Comparison of ENCODE assay signal across 9 mouse cellular contexts in the genomic region with DNA sequence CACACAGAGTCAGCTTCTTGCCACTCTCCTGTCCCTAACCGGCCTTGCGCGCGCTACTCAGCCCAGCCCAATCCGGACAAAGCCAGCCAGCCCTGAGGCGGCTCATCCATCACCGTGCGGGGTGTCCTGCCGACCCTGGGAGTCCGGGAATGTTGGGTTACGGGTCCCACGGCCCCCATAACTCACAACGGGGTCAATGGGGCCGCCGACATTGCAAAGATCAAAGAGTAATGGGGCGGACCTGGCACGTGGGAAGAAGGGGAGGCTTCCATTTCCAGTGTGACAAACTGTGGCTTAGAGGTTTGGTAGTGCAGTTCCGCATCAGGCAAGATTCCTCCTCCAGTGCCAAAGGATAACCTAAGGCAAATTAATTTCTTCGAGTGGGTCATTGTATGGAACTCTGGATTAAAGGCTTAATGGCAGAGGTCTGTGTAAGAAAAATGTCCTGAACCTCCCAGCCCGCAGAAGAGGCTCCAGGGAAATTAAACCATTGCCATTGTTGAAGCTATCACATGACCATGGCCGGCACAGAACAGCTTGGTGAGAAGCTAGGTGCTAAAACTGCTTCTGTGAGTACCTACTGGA. TPM values are rescaled to one million over a fixed set of nuclear protein-coding genes. Genes with fewer than 3 reads are reported as not detected.
A peak's percentile ranks its signal among the peaks of the same experiment; 100 is the strongest.
DNase-seq lines count a peak whose midpoint lies in the region; ATAC-seq and TF ChIP-seq lines count a peak whose summit lies in the region.
"Had no signal": no experiment of that assay in that cellular context is flagged by ENCODE, and none has a peak within 500 bp of the region (broad histone marks: within the 10 kb centered on the region; RNA-seq: fewer than 3 reads in every experiment).

No protein-coding gene starts in this region.

- peak overlapping the region; percentile 94 for H3K4me2 ChIP-seq in limb, embryonic 14.5 days (replicated peaks; ENCODE audit: low read depth, low read length, severe bottlenecking)

- H3K4me3 ChIP-seq in cerebellum, adult 2 months (replicated peaks; ENCODE audit: insufficient read depth, low read depth, low read length) = no peak overlapping the region
- peak overlapping the region; percentile 34; the same call in 1 of the 2 replicates for H3K4me3 ChIP-seq in testis, adult 2 months (ENCODE audit: control insufficient read depth, low read depth, low read length)
- peak overlapping the region; percentile 78 for H3K4me3 ChIP-seq in limb, embryonic 14.5 days (replicated peaks; ENCODE audit: low read length)

- H3K9ac ChIP-seq in limb, embryonic 14.5 days (ENCODE audit: low read depth, low read length, severe bottlenecking) = peak overlapping the region; percentile 88; the same call in 1 of the 2 replicates

- no peaks in the 10 kb centered on the region for H3K9me3 ChIP-seq in limb, embryonic 14.5 days (ENCODE audit: control insufficient read depth, low read length)

- H3K27ac ChIP-seq in cerebellum, adult 2 months (ENCODE audit: insufficient read depth, low read length) = no peak overlapping the region
- no peak overlapping the region for H3K27ac ChIP-seq in testis, adult 2 months (ENCODE audit: control insufficient read depth, insufficient read depth, low read depth, low read length)
- H3K27ac ChIP-seq in limb, embryonic 14.5 days (replicated peaks; ENCODE audit: low read depth, low read length) = no peak overlapping the region

- 7% methylated on average over 21 of the region's 21 CpGs for WGBS in cerebellum, adult 2 months
- 2% methylated on average over 21 of the region's 21 CpGs for WGBS in limb, embryonic 14.5 days

- H3K27me3 ChIP-seq in cerebellum, adult 2 months (ENCODE audit: control insufficient read depth, insufficient read depth, low read length) = no peaks in the 10 kb centered on the region
- H3K27me3 ChIP-seq in testis, adult 2 months (ENCODE audit: control insufficient read depth, insufficient read depth, low read length) = no peaks in the 10 kb centered on the region
- peaks cover 16% of the 10 kb centered on the region; the same call in 1 of the 2 replicates for H3K27me3 ChIP-seq in limb, embryonic 14.5 days (ENCODE audit: control insufficient read depth, insufficient read depth, low read length)

- no peak for TF ChIP-seq POLR2A in cerebellum, adult 2 months (IDR thresholded peaks at IDR 0.05; ENCODE audit: borderline replicate concordance, insufficient read depth, low read length)
- TF ChIP-seq POLR2A in testis, adult 2 months (IDR thresholded peaks at IDR 0.05; ENCODE audit: control insufficient read depth, low read depth, low read length) = no peak
- no peak for TF ChIP-seq POLR2A in limb, embryonic 14.5 days (IDR thresholded peaks at IDR 0.05; ENCODE audit: borderline replicate concordance, extremely low read depth, insufficient read depth, insufficient read length)

- no peaks in the 10 kb centered on the region for H3K36me3 ChIP-seq in testis, adult 2 months (ENCODE audit: control insufficient read depth, insufficient read depth, low read length)
- H3K36me3 ChIP-seq in limb, embryonic 14.5 days (ENCODE audit: control insufficient read depth, insufficient read depth, low read length) = no peaks in the 10 kb centered on the region

- TF ChIP-seq CTCF in cerebellum, adult 2 months (IDR thresholded peaks at IDR 0.05; ENCODE audit: borderline replicate concordance, insufficient read depth, low read depth, low read length) = no peak
- TF ChIP-seq CTCF in testis, adult 2 months (IDR thresholded peaks at IDR 0.05; ENCODE audit: control insufficient read depth, insufficient read depth, insufficient replicate concordance, low read depth, low read length) = no peak

- DNase-seq in cerebellum, postnatal 10 days = peak; percentile 70 to 74
- no peak for DNase-seq in cerebellum, adult 2 months
- DNase-seq in testis, postnatal 14 days (ENCODE audit: low spot score) = no peak
- no peak for DNase-seq in limb, embryonic 14.5 days (ENCODE audit: low spot score)
- DNase-seq in yolk sac, embryonic 10.5 days (ENCODE audit: low spot score) = peak; percentile 48
- DNase-seq in layer of hippocampus, postnatal 14 days (ENCODE audit: low spot score in 2 of 2) = no peak
- DNase-seq in right cerebral cortex, postnatal 10 days (ENCODE audit: low spot score in 2 of 2) = no peak
- DNase-seq: lung, postnatal 14 days had no signal

- H3K4me1 ChIP-seq in cerebellum, adult 2 months (ENCODE audit: control insufficient read depth, insufficient read depth, low read length) = no peaks in the 10 kb centered on the region; the same call in 1 of the 2 replicates
- H3K4me1 ChIP-seq in testis, adult 2 months (ENCODE audit: control insufficient read depth, insufficient read depth, low read length) = peaks cover 6% of the 10 kb centered on the region
- H3K4me1 ChIP-seq in limb, embryonic 14.5 days (ENCODE audit: control insufficient read depth, insufficient read depth, low read length) = peaks cover 6% of the 10 kb centered on the region; the same call in 1 of the 2 replicates

- ATAC-seq in limb, embryonic 14.5 days (ENCODE audit: low FRiP score, low read depth) = no peak

RNA-seq across cellular contexts. Expression of gene Draxin, which starts 1.1 kb away (rescaled TPM):
- 0.30 and 0.33 TPM in 2 replicates for polyA plus RNA-seq in cerebellum, adult 2 months (2012; rRNA removed)
- polyA plus RNA-seq in testis, adult 2 months (2012; rRNA removed) = 0.24 and 0.32 TPM in 2 replicates
- polyA plus RNA-seq in limb, embryonic 14.5 days (2012; rRNA removed) = 1.5 and 1.7 TPM in 2 replicates
- polyA plus RNA-seq in limb, embryonic 14.5 days (2014; fragmentation: Nextera tagmentation; extraction: Ambion mirVana) = 0.45 and 0.50 TPM in 2 replicates
- 1 to 10 TPM; 4.8 to 5.6 TPM for total RNA-seq in layer of hippocampus, postnatal 14 days (2021)

RNA-seq across cellular contexts. Expression of gene Mad2l2, which starts 1.4 kb away (rescaled TPM):
- polyA plus RNA-seq in cerebellum, adult 2 months (2012; rRNA removed) = 31.8 and 36.0 TPM in 2 replicates
- polyA plus RNA-seq in testis, adult 2 months (2012; rRNA removed) = 332 and 347 TPM in 2 replicates
- 55.9 and 56.9 TPM in 2 replicates for polyA plus RNA-seq in limb, embryonic 14.5 days (2012; rRNA removed)
- 66.0 and 77.8 TPM in 2 replicates for polyA plus RNA-seq in limb, embryonic 14.5 days (2014; fragmentation: Nextera tagmentation; extraction: Ambion mirVana)
- 10 to 100 TPM; 19.8 to 22.1 TPM for total RNA-seq in layer of hippocampus, postnatal 14 days (2021)

RNA-seq across cellular contexts. Expression of gene Fbxo6, which starts 20.4 kb away (rescaled TPM):
- polyA plus RNA-seq in cerebellum, adult 2 months (2012; rRNA removed) = 34.0 and 38.7 TPM in 2 replicates
- 41.3 and 41.9 TPM in 2 replicates for polyA plus RNA-seq in testis, adult 2 months (2012; rRNA removed)
- 12.4 and 13.9 TPM in 2 replicates for polyA plus RNA-seq in limb, embryonic 14.5 days (2012; rRNA removed)
- 15.5 and 16.4 TPM in 2 replicates for polyA plus RNA-seq in limb, embryonic 14.5 days (2014; fragmentation: Nextera tagmentation; extraction: Ambion mirVana)
- total RNA-seq in layer of hippocampus, postnatal 14 days (2021) = 10 to 100 TPM; 24.6 to 27.4 TPM

RNA-seq across cellular contexts. Expression of gene Fbxo44, which starts 28.7 kb away (rescaled TPM):
- polyA plus RNA-seq in cerebellum, adult 2 months (2012; rRNA removed) = 226 and 240 TPM in 2 replicates
- polyA plus RNA-seq in testis, adult 2 months (2012; rRNA removed) = 191 and 200 TPM in 2 replicates
- polyA plus RNA-seq in limb, embryonic 14.5 days (2012; rRNA removed) = 21.1 and 24.7 TPM in 2 replicates
- 8.1 and 10.8 TPM in 2 replicates for polyA plus RNA-seq in limb, embryonic 14.5 days (2014; fragmentation: Nextera tagmentation; extraction: Ambion mirVana)
- 100 to 1,000 TPM in 1 of 2 experiments, 10 to 100 TPM in 1; 98.6 to 111 TPM for total RNA-seq in layer of hippocampus, postnatal 14 days (2021)

RNA-seq across cellular contexts. Expression of gene Fbxo2, which starts 28.8 kb away (rescaled TPM):
- 138 and 172 TPM in 2 replicates for polyA plus RNA-seq in cerebellum, adult 2 months (2012; rRNA removed)
- 41.2 and 42.8 TPM in 2 replicates for polyA plus RNA-seq in testis, adult 2 months (2012; rRNA removed)
- polyA plus RNA-seq in limb, embryonic 14.5 days (2012; rRNA removed) = 4.2 and 4.4 TPM in 2 replicates
- 4.3 and 6.7 TPM in 2 replicates for polyA plus RNA-seq in limb, embryonic 14.5 days (2014; fragmentation: Nextera tagmentation; extraction: Ambion mirVana)
- 10 to 100 TPM; 65.2 to 72.1 TPM for total RNA-seq in layer of hippocampus, postnatal 14 days (2021)

Comparison
In these comparisons a context has a peak if more than half of its experiments do, and no peak if none do; other contexts are left out.
1. DNase-seq: peak in cerebellum, postnatal 10 days (2 of 2) and yolk sac, embryonic 10.5 days (single experiment); none in cerebellum, adult 2 months (0 of 2), testis, postnatal 14 days (single experiment), limb, embryonic 14.5 days (single experiment), layer of hippocampus, postnatal 14 days (0 of 2) and right cerebral cortex, postnatal 10 days (0 of 2).